8 mouse cellular contexts compared by ENCODE assay signal in the genomic region with DNA sequence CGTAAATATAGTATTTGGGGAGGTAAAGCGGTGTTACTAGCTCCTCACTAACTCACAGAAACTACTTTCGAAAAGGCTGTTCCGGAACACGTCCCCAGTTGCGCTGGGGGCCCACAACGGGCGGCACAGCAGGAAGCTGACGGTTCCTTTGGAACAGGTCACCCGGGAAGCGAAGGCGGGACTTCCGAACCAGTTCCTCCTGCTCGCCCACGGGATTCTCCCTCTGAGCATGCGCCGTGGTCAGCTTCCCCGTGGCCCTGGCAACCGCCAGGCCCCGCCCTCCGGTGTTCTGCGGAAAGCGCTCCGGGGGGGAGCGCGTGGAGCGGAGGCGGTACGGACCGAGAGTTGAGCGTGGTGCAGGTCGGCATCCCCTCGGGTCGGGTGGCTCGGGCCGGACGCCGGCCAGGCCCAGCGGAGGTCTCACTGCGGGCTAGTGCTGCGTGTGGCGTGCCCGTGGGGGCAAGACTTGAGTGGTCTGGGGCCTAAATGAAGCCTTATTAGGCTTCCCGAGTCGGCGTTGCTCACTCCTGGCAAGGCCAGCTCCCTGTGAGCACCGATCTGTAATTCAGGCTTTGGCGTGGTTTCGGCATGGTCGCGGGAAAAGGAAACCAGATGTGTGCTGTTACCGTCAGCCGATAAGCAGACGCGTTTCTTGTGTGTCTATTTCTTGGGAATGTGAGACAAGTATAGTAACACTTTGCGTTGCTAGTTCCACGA. TPM values are rescaled to one million over a fixed set of nuclear protein-coding genes. Genes with fewer than 3 reads are reported as not detected.
DNase-seq lines count a peak whose midpoint lies in the region; ATAC-seq and TF ChIP-seq lines count a peak whose summit lies in the region.

A gene (minus strand): TSS at position 150 of the 717 bp plus-strand sequence.
A gene (plus strand): TSS at position 287 of the 717 bp plus-strand sequence.

- ATAC-seq in cerebellum, adult (ENCODE audit: insufficient number of reproducible peaks, low FRiP score, low TSS enrichment): peak; percentile 96
- peak; percentile 99 for ATAC-seq in forebrain, embryonic 13.5 days
- peak; percentile 99 for ATAC-seq in liver, postnatal 0 days
- peak; percentile 100 for ATAC-seq in neural tube, embryonic 14.5 days (ENCODE audit: low read depth)

- no peaks in the 10 kb centered on the region for H3K4me1 ChIP-seq in ES-Bruce4 (ENCODE audit: control insufficient read depth, insufficient read depth, low read length)
- peaks cover 10% of the 10 kb centered on the region for H3K4me1 ChIP-seq in forebrain, embryonic 13.5 days
- peaks cover 5% of the 10 kb centered on the region; the same call in 1 of the 2 replicates for H3K4me1 ChIP-seq in liver, postnatal 0 days (ENCODE audit: insufficient read depth)
- no peaks in the 10 kb centered on the region for H3K4me1 ChIP-seq in neural tube, embryonic 14.5 days (ENCODE audit: control insufficient read depth, insufficient read depth, low read length)

- peak; percentile 98 to 99 for DNase-seq in heart, postnatal 10 days
- DNase-seq in large intestine, adult 2 months (ENCODE audit: low read depth, low spot score): peak; percentile 78
- peak; percentile 98 for DNase-seq in liver, postnatal 0 days
- peak; percentile 99 for DNase-seq in testis, postnatal 10 days (ENCODE audit: low spot score)

- under 1% methylated on average over 57 of the region's 57 CpGs for WGBS in forebrain, embryonic 13.5 days
- WGBS in large intestine, adult 2 months: under 1% methylated on average over 57 of the region's 57 CpGs
- WGBS in liver, postnatal 0 days (ENCODE audit: insufficient replicate concordance): under 1% methylated on average over 57 of the region's 57 CpGs
- under 1% methylated on average over 57 of the region's 57 CpGs for WGBS in neural tube, embryonic 14.5 days

- no peaks in the 10 kb centered on the region; the same call in 1 of the 2 replicates for H3K27me3 ChIP-seq in ES-Bruce4 (ENCODE audit: control insufficient read depth, insufficient read depth, low read length, poor library complexity, severe bottlenecking)
- no peaks in the 10 kb centered on the region for H3K27me3 ChIP-seq in forebrain, embryonic 13.5 days
- no peaks in the 10 kb centered on the region for H3K27me3 ChIP-seq in liver, postnatal 0 days (ENCODE audit: insufficient read depth, low read length)
- H3K27me3 ChIP-seq in neural tube, embryonic 14.5 days (ENCODE audit: control insufficient read depth, insufficient read depth, low read length): no peaks in the 10 kb centered on the region

- no peak within 1 kb of the TSS for H3K27ac ChIP-seq in ES-Bruce4 (ENCODE audit: insufficient read depth, low read length)
- H3K27ac ChIP-seq in forebrain, embryonic 13.5 days: peak within 1 kb of the TSS; percentile 79
- H3K27ac ChIP-seq in liver, postnatal 0 days (ENCODE audit: low read depth): peak within 1 kb of the TSS; percentile 89
- peak within 1 kb of the TSS; percentile 80 for H3K27ac ChIP-seq in neural tube, embryonic 14.5 days (ENCODE audit: low read depth, low read length)

- H3K36me3 ChIP-seq in ES-Bruce4 (ENCODE audit: control insufficient read depth, insufficient read depth, low read length, poor library complexity, severe bottlenecking): peaks cover 3% of the 10 kb centered on the region
- peaks cover 9% of the 10 kb centered on the region; the same call in 1 of the 2 replicates for H3K36me3 ChIP-seq in forebrain, embryonic 13.5 days (ENCODE audit: poor library complexity, severe bottlenecking)
- H3K36me3 ChIP-seq in liver, postnatal 0 days (replicated peaks; ENCODE audit: insufficient read depth, low read length): peaks cover 11% of the 10 kb centered on the region
- H3K36me3 ChIP-seq in neural tube, embryonic 14.5 days (ENCODE audit: control insufficient read depth, insufficient read depth, low read length): no peaks in the 10 kb centered on the region

- no peak for TF ChIP-seq EP300 in ES-Bruce4 (IDR thresholded peaks at IDR 0.05; ENCODE audit: insufficient read depth, low read depth, low read length)
- TF ChIP-seq EP300 in liver, postnatal 0 days (IDR thresholded peaks at IDR 0.05; ENCODE audit: low read depth): peak; percentile 10; the same call in 1 of the 2 replicates

- H3K9me3 ChIP-seq in ES-Bruce4 (replicated peaks; ENCODE audit: control insufficient read depth, insufficient read depth, low read length, poor library complexity, severe bottlenecking): no peaks in the 10 kb centered on the region
- H3K9me3 ChIP-seq in forebrain, embryonic 13.5 days (replicated peaks): no peaks in the 10 kb centered on the region
- no peaks in the 10 kb centered on the region for H3K9me3 ChIP-seq in liver, postnatal 0 days (ENCODE audit: low read length)
- no peaks in the 10 kb centered on the region for H3K9me3 ChIP-seq in neural tube, embryonic 14.5 days (ENCODE audit: control insufficient read depth, low read length)

- H3K4me3 ChIP-seq in ES-Bruce4 (ENCODE audit: low read depth, low read length): peak within 1 kb of the TSS; percentile 85
- H3K4me3 ChIP-seq in forebrain, embryonic 13.5 days: peak within 1 kb of the TSS; percentile 80
- H3K4me3 ChIP-seq in liver, postnatal 0 days (ENCODE audit: low read depth, low read length): peak within 1 kb of the TSS; percentile 81
- peak within 1 kb of the TSS; percentile 48 for H3K4me3 ChIP-seq in neural tube, embryonic 14.5 days (ENCODE audit: low read depth, low read length)

- H3K4me2 ChIP-seq in forebrain, embryonic 13.5 days: peak within 1 kb of the TSS; percentile 64
- peak within 1 kb of the TSS; percentile 77 for H3K4me2 ChIP-seq in liver, postnatal 0 days (ENCODE audit: low read depth, low read length)
- peak within 1 kb of the TSS; percentile 52 for H3K4me2 ChIP-seq in neural tube, embryonic 14.5 days (ENCODE audit: low read depth, low read length)

- peak within 1 kb of the TSS; percentile 70 for H3K9ac ChIP-seq in ES-Bruce4 (ENCODE audit: low read depth, poor library complexity, severe bottlenecking)
- H3K9ac ChIP-seq in forebrain, embryonic 13.5 days: peak within 1 kb of the TSS; percentile 89
- H3K9ac ChIP-seq in liver, postnatal 0 days (replicated peaks): peak within 1 kb of the TSS; percentile 90
- H3K9ac ChIP-seq in neural tube, embryonic 14.5 days (replicated peaks; ENCODE audit: low read depth, low read length): peak within 1 kb of the TSS; percentile 57

- TF ChIP-seq POLR2A in ES-Bruce4 (IDR thresholded peaks at IDR 0.05; ENCODE audit: insufficient read depth, low read length): peak; percentile 24

- intact Hi-C loops in heart, postnatal 10 days (cut with DNase I): no loop called here

- no peak for TF ChIP-seq CTCF in ES-Bruce4 (IDR thresholded peaks at IDR 0.05; ENCODE audit: low read depth, low read length)
- TF ChIP-seq CTCF in liver, postnatal 0 days (IDR thresholded peaks at IDR 0.05; ENCODE audit: low read depth): no peak

RNA-seq across cellular contexts. Expression of the first gene that starts in this region (rescaled TPM):
- polyA plus RNA-seq in ES-Bruce4 (2011; ENCODE audit: insufficient read depth, insufficient read length, low read depth, missing spikeins): not detected in 2 replicates
- polyA plus RNA-seq in forebrain, embryonic 13.5 days (2015; fragmentation: Nextera tagmentation; extraction: Ambion mirVana): not detected in 2 replicates
- total RNA-seq in heart, postnatal 10 days (2021): not detected
- polyA plus RNA-seq in large intestine, adult 2 months (2012; rRNA removed): not detected in 2 replicates
- polyA plus RNA-seq in liver, postnatal 0 days (2015; fragmentation: Nextera tagmentation; extraction: Ambion mirVana): not detected in 2 replicates
- not detected in 2 replicates for polyA plus RNA-seq in neural tube, embryonic 14.5 days (2014; fragmentation: Nextera tagmentation; extraction: Ambion mirVana)

RNA-seq across cellular contexts. Expression of the second gene that starts in this region (rescaled TPM):
- 19.5 and 20.5 TPM in 2 replicates for polyA plus RNA-seq in ES-Bruce4 (2011; ENCODE audit: insufficient read depth, insufficient read length, low read depth, missing spikeins)
- 20.3 and 25.8 TPM in 2 replicates for polyA plus RNA-seq in forebrain, embryonic 13.5 days (2015; fragmentation: Nextera tagmentation; extraction: Ambion mirVana)
- total RNA-seq in heart, postnatal 10 days (2021): 1 to 10 TPM; 4.9 to 6.4 TPM
- polyA plus RNA-seq in large intestine, adult 2 months (2012; rRNA removed): 2.8 and 2.9 TPM in 2 replicates
- polyA plus RNA-seq in liver, postnatal 0 days (2015; fragmentation: Nextera tagmentation; extraction: Ambion mirVana): 16.7 and 16.9 TPM in 2 replicates
- polyA plus RNA-seq in neural tube, embryonic 14.5 days (2014; fragmentation: Nextera tagmentation; extraction: Ambion mirVana): 15.6 and 19.6 TPM in 2 replicates
